Mouse (Mus musculus): ENCODE results near the gene Ntrk1.
A peak's percentile ranks its signal among the peaks of the same experiment; 100 is the strongest.
"Not testable (repeated sequence)": the region's sequence is repeated elsewhere in the genome, so short reads cannot be mapped to it uniquely, and the experiment has no call there.

Ntrk1 gene

DNA sequence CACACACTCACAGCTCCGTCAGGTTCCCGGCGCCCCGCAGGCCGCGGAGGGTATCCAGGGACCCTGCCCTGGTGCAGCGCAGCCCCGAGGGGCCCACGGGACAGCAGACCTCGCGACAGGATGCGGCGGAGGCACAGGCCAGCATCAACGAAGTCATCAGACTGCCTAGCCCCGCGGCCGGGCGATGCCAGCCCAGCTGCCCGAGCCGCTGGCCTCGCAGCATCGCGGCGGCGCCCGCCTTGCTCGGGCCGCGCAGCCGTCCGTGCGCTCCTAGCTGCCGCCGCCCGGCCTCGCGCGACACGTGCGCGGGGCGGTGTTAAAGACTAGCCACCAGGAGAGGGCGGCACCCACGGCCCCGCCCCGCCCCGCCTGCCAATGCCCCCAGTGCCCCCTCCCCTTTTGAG, at the start of gene Ntrk1:
TSS of gene Ntrk1 (minus strand) at position 241 of the 404 bp plus-strand sequence.
- DNase-seq (ENCODE audit: low read depth, low spot score): no peak

DNA sequence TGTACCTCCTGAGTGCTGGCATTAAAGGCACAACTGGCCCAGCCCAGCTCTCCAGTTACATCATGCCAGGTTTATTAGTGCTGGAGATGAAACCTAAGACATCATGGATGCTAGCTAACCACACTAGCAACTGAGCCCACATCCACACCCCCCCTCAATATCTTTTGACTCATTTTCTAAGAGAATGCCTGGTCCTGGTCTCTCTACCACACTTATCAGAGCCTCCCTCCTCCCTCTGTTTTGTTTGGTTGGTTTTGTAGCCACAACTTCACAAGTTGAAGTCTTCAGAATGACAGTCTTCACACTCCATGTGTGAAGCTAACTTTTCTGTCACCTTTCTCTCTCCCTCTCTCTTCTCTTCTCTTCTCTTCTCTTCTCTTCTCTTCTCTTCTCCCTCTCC, 45.9 kb upstream of the Ntrk1 start:
- no peak for DNase-seq (ENCODE audit: low read depth, low spot score)

DNA sequence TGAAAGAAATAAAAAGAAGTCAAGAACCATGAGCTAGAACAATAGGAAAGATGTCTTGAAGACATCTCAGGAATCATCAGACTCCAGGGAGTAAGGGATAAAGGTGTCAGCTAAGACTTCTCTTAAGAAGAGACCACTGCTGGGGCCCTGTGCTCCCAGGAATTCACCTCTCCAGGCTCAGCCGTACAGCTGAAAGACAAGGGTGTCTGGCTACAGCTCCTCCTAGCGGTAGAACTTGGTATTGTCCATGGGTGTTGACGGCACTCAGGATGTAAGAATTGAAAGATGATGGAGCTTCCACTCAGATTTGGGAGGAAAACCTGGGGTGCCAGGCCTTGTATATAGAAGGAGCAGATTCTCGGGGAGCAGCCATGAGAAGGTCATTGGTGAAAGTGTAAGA, 43.7 kb upstream of the Ntrk1 start:
- DNase-seq (ENCODE audit: low read depth, low spot score): peak; percentile 40

DNA sequence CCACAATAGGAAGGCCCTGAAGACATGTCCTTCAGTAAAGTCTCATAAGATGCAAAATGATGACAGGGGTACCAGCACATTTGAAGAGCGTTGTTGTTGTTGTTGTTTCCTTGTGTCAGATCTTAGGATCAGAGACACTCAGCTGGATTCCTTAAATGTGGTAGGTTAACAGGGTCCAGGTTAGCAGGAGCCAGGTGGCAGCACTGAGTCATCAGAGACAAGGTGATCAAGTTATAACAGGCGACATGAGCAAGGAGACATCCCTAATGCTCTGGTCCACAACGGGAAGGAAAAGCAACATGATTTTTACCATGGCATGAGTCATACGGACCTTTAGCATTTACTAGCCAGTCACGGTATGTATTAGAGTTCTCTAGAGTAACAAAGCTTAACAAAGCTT, 38.5 kb upstream of the Ntrk1 start:
- DNase-seq (ENCODE audit: low read depth, low spot score): no peak

DNA sequence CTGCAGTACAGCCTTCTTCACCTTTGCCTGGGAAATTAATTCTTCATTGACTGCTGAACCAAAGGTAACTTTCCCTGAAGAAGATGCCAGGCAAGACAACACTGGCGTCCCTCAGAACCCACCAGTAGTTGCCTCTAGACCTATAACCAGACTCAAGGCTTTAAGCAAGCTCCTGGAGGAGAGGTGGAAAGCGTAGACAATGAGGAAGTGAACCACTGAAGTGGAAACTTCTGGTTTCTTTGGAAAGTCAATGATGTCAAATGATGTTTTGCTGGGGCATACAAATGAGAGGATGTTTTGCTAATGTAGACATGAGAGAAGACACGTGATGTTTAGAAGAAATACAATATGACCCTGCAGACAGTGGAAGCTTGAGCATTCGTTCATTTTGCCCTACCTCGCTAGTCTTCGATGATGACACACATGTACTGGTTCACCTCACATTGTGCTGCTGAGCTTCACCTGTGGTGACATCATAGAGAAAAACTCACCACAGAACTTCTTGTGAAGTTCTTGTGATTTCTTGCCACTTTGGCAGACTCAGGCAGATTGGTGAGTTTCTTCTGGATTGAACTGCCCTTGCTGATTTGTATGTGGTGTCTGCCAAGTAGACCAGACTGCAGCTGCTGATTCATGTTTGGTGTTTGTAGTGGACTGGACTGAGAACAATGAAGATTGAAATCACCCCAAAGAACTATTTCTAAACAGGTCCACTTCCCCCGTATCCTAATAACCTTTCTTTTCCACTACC, 37.3 kb upstream of the Ntrk1 start:
- DNase-seq (ENCODE audit: low read depth, low spot score): no peak

DNA sequence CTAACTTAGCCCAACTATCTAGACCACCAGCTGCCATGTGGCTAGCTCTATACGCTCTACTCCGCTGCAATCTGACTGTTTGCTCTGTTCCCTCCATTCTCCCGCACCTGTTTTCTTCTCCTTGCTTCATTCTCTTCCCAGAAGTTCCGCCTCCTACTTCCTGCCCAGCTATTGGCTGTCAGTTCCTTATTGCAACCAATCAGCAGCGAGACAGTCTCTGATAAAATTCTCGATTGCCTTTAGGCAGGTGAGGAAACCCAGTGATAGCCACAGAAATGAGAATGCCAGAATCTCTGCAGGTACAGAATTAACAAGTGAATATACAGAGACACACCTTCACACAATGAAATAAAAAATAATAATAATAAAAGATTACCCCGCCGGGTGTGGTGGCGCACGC, 34.1 kb upstream of the Ntrk1 start:
- no peak for DNase-seq (ENCODE audit: low read depth, low spot score)

DNA sequence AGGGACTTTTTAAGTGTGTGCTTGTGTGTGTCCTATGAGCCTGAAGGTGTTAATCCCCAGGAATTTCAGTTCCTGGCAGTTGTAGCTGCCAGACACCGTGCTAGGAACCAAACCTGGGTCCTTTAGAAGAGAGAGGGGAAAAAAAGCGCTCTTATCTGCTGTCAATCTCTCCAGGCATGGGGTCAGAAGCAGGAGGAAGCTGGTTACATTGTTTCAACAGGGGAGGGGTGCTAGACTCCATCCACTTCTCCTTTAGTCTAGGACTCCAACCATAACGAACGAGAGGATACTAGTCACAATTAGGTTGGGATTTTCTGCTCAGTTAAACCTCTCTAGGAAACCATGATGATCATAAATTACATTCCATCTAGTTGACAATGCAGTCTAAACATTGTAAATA, 33.5 kb upstream of the Ntrk1 start:
- no peak for DNase-seq (ENCODE audit: low read depth, low spot score)

DNA sequence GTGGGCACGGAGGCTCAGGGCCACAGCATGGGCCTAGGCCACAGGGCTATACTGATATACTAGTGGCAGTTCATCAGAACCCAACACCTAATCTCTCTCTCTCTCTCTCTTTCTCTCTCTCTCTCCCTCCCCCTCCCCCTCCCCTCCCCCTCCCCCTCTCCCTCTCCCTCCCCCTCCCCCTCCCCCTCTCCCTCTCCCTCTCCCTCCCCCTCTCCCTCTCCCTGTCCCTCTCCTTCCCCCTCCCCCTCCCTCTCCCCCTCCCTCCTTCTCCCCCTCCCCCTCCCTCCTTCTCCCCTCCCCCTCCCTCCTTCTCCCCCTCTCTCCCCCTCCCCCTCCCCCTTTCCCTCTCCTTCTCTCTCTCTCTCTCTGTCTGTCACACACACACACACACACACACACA, 29.2 kb upstream of the Ntrk1 start, which contains the start of gene Pear1:
TSS of gene Pear1 (minus strand) at position 101 of the 400 bp plus-strand sequence.
- not testable (repeated sequence) for DNase-seq (ENCODE audit: low read depth, low spot score)

DNA sequence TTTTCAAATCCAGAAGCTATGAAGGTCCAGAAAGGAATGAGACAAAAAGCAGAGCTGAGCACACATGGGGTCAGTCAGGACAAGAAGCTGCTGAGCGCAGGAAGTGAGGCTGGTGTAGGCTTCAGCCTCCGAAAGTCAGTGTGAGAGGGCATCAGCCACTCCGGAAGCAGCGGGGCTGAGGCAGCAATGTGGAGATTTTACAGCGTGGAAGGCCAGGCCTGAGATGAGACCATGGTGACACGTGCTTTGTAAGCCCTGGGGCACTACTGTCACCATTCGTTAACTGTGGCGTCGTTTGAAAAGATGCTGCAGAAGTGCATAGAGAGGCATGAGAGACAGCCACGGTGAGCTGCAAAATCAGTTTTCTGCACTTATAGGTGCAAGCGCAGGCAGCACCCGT, 23.3 kb upstream of the Ntrk1 start:
- no peak for DNase-seq (ENCODE audit: low read depth, low spot score)

DNA sequence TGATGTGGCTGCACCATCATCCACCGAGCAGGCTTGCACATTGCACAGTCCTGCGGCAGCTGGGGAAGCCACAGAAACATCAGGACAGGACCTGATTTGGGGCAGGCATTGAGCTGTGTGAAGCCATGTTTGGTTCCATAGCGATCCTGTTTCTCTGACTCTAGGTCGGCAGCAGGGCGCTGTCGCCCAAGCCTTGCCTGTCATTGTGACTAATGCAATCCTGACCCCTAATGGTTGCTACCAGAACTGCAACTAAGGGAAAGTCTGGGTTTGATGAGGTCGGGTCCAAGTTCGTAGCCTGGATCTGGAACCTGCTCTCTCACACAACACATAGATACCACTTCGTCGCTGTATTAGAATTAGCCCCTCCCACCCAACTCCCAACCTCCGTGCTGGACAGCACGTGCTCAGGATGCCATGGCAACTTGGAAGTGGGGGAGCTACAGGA, 21.7 kb upstream of the Ntrk1 start:
- DNase-seq (ENCODE audit: low read depth, low spot score): peak; percentile 23

DNA sequence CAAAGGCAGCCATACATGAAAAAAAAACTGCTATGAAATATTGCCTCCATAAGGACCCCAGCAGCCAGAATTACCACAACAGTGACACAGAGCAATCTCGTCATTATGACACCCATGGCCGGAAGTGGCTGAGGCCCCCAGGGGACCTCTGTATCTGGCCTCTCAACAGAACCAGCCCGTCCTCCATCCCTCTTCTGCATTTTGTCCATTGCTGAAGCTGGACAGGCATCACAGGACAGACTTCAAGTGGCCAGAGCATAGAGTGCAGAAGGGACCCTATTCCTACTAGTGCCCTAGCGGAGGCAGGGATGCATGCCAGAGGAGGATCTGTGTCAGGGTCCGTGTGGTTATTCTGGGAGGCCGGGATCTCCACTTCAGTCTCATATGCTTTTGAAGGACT, 21.2 kb upstream of the Ntrk1 start:
- no peak for DNase-seq (ENCODE audit: low read depth, low spot score)

DNA sequence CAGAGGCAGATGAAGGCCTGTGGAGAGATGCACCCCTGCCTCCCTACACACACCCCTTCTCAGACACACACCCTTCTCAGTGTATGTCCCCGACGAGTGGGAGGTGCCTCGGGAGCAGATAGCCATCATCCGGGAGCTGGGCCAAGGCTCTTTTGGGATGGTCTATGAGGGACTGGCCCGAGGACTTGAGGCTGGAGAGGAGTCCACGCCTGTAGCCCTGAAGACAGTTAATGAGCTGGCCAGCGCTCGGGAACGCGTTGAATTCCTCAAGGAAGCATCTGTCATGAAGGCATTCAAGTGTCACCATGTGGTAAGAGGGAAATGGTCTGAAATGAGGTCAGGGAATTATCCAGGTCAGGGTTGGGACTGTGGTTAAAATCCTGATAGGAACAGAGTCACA, 17.9 kb upstream of the Ntrk1 start:
- no peak for DNase-seq (ENCODE audit: low read depth, low spot score)

DNA sequence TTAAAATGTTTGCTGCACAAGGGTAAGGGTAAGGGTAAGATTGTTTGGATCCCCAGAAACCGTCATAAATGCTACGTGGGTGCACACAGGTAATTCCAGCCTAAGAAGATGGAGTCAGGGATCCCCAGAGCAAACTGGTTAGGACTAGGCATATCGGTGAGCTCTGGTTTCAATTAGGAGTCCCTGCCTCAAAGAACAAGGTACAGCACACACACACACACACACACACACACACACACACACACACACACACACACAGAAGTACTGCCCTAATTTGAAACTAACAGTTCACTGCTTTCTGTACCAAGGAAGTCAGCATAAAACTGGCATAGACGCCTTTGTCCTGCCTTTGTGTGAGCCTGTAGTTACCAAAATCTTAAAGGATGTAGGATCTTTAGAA, 17.5 kb upstream of the Ntrk1 start:
- DNase-seq (ENCODE audit: low read depth, low spot score): no peak

DNA sequence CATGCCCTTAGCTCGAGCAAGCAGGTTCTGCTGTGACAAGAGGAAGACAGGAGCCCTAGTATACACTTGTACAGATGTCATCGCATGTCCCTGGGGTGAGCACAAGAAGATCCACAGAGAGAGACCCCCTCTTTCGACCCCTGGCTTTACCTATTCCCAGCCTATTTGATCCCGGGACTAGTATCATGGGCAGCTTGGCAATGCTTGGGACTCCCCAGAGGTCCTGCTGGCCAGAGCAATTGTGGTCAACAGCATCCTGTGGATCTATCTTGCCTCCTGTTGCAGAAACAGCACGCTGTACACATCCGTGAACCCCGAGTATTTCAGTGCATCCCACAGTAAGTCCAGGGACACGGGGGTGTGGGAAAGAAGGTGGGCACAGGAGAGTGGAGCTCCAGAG, 16.3 kb upstream of the Ntrk1 start:
- no peak for DNase-seq (ENCODE audit: low read depth, low spot score)

DNA sequence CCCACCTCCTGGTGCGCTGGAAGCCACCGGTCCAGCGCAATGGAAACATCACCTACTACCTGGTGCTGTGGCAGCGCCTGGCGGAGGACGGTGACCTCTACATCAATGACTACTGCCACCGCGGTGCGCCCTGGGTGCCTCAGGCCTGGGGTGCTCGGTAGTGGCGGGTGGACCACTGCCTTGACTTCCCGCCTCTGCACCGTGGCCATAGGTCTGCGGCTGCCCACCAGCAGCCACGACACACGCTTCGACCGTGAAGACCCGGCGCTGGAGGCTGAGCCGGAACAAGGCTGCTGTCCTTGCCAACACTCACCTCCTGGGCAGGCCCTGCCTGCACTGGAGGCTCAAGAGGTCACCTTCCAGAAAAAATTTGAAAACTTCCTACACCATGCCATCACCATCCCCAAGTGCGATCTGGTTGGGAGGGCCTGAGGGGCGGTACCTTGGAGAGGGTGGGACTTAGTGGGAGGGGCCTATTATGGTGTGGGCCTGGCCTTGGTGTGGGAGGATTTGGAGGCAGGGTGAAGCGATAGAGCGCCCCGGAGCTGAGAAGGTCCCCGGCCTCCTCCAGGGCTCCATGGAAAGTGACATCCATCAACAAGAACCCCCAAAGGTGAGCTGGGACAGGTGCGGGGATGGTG, 14.5 kb upstream of the Ntrk1 start:
- no peak for DNase-seq (ENCODE audit: low read depth, low spot score)

DNA sequence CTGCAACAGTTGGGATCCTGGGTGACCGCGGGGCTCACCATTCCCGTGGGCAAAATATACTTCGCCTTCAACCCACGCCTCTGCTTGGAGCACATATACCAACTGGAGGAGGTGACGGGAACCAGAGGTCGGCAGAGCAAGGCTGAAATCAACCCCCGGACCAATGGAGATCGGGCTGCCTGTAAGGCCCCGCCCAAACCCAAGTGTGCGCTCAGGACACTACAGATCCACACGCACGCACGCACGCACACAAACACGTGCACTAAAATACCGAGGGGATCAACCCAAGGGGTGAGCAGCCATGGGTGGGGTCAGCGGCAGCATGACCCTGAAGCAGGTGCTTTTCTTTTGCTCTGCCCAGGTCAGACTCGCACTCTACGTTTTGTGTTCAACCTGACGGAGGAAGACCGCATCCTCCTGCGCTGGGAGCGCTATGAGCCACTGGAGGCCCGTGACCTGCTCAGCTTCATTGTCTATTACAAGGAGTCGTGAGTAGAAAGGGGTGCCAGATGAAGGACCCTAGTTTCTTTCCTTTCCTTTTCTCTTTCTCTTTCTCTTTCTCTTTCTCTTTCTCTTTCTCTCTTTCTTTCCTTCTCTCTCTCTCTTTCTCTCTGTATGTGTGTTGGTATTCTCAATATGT, 9.2 kb upstream of the Ntrk1 start:
- no peak for DNase-seq (ENCODE audit: low read depth, low spot score)

DNA sequence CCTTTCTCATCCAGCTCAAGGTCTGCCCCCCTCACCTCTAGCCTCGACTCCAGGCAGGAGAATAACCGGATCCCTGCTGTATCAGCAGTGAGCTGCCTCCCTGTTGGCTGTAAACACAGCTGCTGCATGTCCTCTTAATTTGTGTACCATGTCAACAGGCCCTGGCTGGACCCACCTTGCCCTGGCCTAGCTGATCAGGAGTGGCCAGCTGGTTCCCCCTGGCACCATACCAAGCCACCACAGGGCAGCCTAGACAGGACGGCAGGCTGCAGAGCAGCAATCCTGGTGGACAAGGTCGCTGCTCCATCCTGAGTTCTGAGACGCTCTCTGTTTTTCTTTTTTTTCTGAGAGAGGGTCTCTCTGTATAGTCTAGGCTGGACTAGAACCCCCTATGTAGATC, 6.7 kb upstream of the Ntrk1 start:
- no peak for DNase-seq (ENCODE audit: low read depth, low spot score)

DNA sequence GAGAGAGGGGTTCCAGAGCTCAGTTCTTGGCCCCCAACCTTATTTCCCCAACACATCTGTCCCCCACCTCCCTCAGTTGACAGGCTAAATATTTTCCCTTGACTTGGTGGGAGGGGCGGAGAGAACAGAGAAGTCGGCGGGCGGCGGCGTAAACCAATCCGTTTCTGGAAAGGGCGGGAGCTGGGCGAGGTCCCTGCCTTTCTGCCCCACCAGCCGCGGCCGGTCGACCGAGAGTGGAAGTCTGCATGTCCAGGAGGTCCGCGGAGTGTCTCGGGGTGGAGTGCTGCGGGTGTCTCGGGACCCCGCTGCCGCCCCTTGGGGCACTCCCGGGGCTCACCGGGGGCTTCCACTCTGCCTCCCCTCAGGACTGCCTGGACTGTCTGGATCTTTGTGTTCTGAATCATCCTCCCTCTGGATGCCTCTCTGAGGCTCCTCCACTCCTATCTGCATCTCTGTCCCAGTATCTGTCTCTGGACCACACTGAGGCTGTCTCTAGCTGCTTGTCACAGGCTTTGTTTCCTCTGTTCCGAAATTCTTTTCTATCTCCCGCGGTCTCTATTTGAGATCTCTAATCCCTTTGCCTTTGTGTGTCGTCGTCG, 1.9 kb upstream of the Ntrk1 start, which contains the start of gene Insrr:
TSS of gene Insrr (plus strand) at position 216 of the 599 bp plus-strand sequence.
- DNase-seq (ENCODE audit: low read depth, low spot score): no peak

DNA sequence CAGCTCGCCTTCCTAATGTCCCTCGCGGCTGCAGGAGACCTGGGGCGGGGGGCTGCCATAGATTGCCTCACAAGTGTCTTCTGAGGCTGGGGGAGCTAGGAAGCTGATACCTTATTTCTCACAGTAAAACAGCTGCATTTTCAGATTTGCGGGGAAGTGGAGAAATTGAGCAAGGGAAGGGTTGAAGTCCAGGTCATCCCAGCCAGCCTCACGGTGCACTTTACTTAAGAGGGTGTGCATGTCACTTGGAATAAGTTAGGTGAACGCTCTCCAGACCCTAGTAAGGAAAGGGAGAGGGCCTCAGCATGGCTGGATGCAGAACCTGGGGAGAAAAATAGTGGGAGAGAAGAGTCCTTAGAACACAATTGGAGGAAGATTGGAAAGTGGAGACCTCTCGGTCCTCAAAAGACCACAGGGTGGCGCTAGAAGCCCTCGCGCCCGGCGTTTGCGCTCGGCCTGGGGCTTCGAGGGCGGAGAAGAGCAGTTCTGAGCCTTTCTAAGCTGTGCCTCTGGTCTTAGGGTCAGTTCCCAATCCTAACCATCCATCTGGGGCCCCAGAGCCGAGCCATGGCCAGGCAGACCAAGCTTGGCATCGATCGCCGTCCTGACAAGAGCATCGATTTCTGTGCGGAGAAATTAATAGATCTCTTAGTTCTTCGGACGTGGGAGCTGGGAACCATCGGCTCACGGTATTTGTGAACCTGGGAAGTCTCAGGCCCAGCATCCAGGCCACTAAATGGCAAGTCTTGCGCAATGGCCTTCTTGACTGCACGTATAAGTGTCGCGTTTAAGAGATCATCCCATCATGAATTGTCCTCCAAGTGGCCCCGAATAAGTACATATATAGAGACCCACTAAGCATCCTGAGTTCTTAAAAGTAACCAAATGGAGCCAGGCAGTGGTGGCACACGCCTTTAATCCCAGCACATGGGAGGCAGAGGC, 645 bp upstream of the Ntrk1 start:
- no peak for DNase-seq (ENCODE audit: low read depth, low spot score)

DNA sequence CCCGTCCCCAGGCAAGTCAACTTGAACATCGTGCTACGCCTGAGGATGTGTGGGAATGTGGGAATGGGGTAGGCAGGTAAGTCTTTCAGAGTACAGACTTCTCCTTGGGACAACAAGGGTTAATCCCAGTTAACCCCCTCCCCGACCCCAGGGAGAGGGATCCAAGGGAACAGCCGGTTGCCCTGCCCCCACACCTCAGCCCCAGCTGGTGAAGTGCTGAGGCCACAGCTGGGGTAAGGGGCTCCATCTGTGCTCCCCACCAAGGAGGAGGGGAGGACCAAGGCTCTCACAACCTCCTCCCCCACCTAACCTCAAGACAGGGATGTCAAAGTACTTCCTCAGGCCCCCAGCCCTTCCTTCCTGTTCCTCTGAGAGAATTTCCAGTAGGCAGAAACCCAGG, 5.2 kb downstream of the Ntrk1 start:
- no peak for DNase-seq (ENCODE audit: low read depth, low spot score)

DNA sequence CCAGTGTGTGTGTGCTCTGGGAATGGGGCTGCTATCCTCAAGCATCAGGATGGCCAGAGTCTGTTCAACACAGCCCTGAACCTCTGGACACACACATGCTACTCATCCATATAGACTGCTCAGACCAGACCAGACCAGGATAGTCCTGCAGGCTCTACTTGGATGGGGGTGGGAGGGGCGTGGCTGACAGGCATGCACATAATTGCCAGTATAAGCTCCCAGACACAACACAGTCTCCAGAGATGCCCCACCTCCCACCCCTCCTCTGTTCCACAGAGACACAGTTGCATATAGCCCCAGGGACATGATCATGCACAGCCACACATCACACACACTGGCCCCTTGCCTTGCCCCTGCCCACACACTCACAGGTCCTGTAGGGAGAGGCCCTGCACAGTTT, 5.7 kb downstream of the Ntrk1 start:
- no peak for DNase-seq (ENCODE audit: low read depth, low spot score)

Data from telencephalon, adult 2 months (tissue).